Mouse (Mus musculus): ENCODE measurements around the gene Kif28. TPM values are rescaled to one million over a fixed set of nuclear protein-coding genes. Genes with fewer than 3 reads are reported as not detected.
"Not testable (repeated sequence)": the region's sequence is repeated elsewhere in the genome, so short reads cannot be mapped to it uniquely, and the experiment has no call there.

The Kif28 gene
- polyA plus RNA-seq, 1 experiment from 2014 or later, result not detected

DNA sequence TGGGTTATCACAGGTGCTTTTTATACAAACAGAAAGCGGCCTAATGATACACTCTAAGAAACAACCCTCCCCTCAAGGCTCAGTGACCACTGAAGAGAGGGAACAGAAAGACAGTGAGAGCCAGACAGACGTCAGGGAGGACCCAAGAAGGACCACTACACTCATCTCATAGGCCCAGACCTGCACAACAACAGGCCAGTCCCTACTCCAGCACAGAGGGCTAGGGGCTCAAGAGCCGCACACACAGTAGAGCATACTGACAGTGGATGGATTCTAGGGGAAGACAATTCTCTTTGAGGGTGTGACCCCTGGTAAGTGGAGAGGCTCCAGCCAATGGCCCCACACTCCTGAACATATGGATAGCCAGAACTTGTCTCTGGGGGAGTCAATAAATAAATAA is 8.6 kb downstream of the Kif28 start:
- ChIA-PET POLR2A (no interaction called here), CTCF (no interaction called here)
- no peaks in the 10 kb centered on the region for H3K27me3 ChIP-seq
- in situ Hi-C loops (cut with MboI; ENCODE audit: low pct_unique_long_range_greater_than_20kb), result loop anchor here (10.0 to 25.0 kb wide), 2 partner anchors 102 to 224 kb away; partner anchors contain the start of gene Smyd3
- DNase-seq (ENCODE audit: low read depth, low spot score), result no peak
- no peak for TF ChIP-seq CTCF (IDR thresholded peaks at IDR 0.05)
- ATAC-seq, result no peak

GRCm38 (mm10) chr1:179734500-179735474 is 10.3 kb downstream of the Kif28 start:
- no peak for DNase-seq (ENCODE audit: low read depth, low spot score)
- in situ Hi-C loops (cut with MboI; ENCODE audit: low pct_unique_long_range_greater_than_20kb), result loop anchor here (10.0 to 25.0 kb wide), 2 partner anchors 100 to 222 kb away; partner anchors contain the start of gene Smyd3
- peak; percentile 82 for TF ChIP-seq CTCF (IDR thresholded peaks at IDR 0.05)
- ChIA-PET CTCF (interaction anchor here (0.6 to 3.0 kb wide), 8 partner anchors 9 to 111 kb away, joined by 3 to 10 read pairs (median 3); partner anchors contain the start of gene Kif28), POLR2A (no interaction called here)
- H3K27me3 ChIP-seq, result no peaks in the 10 kb centered on the region
- no peak for ATAC-seq

- no peaks in the 10 kb centered on the region for H3K27me3 ChIP-seq
- in situ Hi-C loops (cut with MboI; ENCODE audit: low pct_unique_long_range_greater_than_20kb), result loop anchor here (10.0 to 25.0 kb wide), 2 partner anchors 97 to 219 kb away; partner anchors contain the start of gene Smyd3
- POLR2A ChIA-PET, result interaction anchor here (1.2 kb wide), 1 partner anchor 100 kb away, joined by 3 read pairs; no protein-coding TSS in a partner anchor
- DNase-seq (ENCODE audit: low read depth, low spot score), result no peak
- no peak for TF ChIP-seq CTCF (IDR thresholded peaks at IDR 0.05)
- CTCF ChIA-PET, result no interaction called here
- no peak for ATAC-seq
Observed at GRCm38 (mm10) chr1:179731391-179731790, 13.7 kb downstream of the Kif28 start.

GRCm38 (mm10) chr1:179728661-179729060 is 16.4 kb downstream of the Kif28 start:
- in situ Hi-C loops (cut with MboI; ENCODE audit: low pct_unique_long_range_greater_than_20kb), result loop anchor here (25.0 kb wide), 1 partner anchor 216 kb away; the partner anchor contains the start of gene Smyd3
- DNase-seq (ENCODE audit: low read depth, low spot score), result no peak
- ChIA-PET CTCF (interaction anchor here (1.0 to 1.4 kb wide), 2 partner anchors 15 to 105 kb away, joined by 3 to 4 read pairs; no protein-coding TSS in a partner anchor), POLR2A (no interaction called here)
- H3K27me3 ChIP-seq, result no peaks in the 10 kb centered on the region
- no peak for ATAC-seq
- TF ChIP-seq CTCF (IDR thresholded peaks at IDR 0.05), result peak; percentile 16

DNA sequence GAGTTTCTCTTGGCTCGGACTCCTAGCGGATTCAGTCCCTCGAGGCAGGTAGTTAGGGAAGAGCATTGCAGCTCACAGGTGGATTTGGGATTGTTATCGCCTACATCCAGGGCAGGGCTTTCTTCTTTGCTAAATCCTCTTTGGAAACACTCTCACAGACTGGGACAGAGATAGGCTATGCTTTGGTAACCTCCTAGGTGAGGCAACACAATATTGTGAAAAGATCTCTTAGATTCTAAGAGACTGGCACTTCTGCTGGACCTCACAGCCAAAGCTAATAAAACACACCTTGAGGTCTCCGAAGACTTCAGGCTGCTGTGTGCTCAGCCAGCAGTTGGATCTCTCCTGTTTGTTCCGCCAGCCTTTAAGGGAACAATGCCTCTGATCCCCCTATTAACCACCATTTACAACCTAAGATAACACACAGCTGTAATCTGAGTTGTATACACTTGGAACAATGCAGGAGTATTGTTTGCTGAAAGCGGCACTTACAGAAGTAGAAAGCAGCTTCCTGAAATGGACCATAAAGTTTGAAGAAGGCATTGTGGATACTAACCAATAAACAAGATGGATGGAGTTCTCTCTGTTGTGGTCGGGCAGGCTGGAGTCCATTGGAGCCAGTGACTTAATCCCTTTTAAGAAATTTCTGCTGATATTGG is 22.1 kb downstream of the Kif28 start:
- TF ChIP-seq CTCF (IDR thresholded peaks at IDR 0.05), result no peak
- no peak for ATAC-seq
- ChIA-PET POLR2A (no interaction called here), CTCF (interaction anchor here (0.9 to 1.2 kb wide), 2 partner anchors 9 to 13 kb away, joined by 3 read pairs; no protein-coding TSS in a partner anchor)
- in situ Hi-C loops (cut with MboI; ENCODE audit: low pct_unique_long_range_greater_than_20kb), result no loop called here
- peaks cover 8% of the 10 kb centered on the region for H3K27me3 ChIP-seq
- DNase-seq (ENCODE audit: low read depth, low spot score), result no peak

DNA sequence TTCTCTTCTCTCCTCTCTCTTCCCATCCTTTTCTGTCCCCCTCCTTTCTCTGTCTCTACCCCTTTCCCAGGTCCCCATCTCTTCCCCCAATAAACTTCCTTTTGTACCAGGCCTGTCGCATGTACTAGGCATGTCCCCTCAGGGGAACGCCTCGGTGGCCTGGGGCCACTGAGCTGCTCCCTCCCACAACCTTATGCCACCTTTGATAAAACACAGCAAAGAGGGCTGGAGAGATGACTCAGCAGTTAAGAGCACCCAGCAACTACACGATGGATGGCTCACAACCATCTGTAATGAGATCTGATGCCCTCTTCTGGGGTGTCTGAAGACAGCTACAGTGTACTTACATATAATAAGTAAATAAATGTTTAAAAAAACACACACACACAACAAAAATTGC is 29.3 kb downstream of the Kif28 start:
- peak; percentile 25 for TF ChIP-seq CTCF (IDR thresholded peaks at IDR 0.05)
- DNase-seq (ENCODE audit: low read depth, low spot score) (no peak), ATAC-seq (no peak)
- ChIA-PET POLR2A (no interaction called here), CTCF (interaction anchor here (1.0 kb wide), 1 partner anchor 84 kb away, joined by 4 read pairs; no protein-coding TSS in a partner anchor)
- H3K27me3 ChIP-seq, result peaks cover 4% of the 10 kb centered on the region
- in situ Hi-C loops (cut with MboI; ENCODE audit: low pct_unique_long_range_greater_than_20kb), result no loop called here

GRCm38 (mm10) chr1:179715289-179715688 is 29.8 kb downstream of the Kif28 start:
- POLR2A ChIA-PET; in situ Hi-C loops (cut with MboI; ENCODE audit: low pct_unique_long_range_greater_than_20kb); DNase-seq (ENCODE audit: low read depth, low spot score); CTCF ChIA-PET; H3K27me3 ChIP-seq; ATAC-seq: not testable (repeated sequence)

- POLR2A ChIA-PET, result no interaction called here
- no peaks in the 10 kb centered on the region for H3K27me3 ChIP-seq
- in situ Hi-C loops (cut with MboI; ENCODE audit: low pct_unique_long_range_greater_than_20kb), result no loop called here
- ATAC-seq (no peak), DNase-seq (ENCODE audit: low read depth, low spot score) (no peak)
- CTCF ChIA-PET, result interaction anchor here (1.0 to 1.1 kb wide), 2 partner anchors 10 to 15 kb away, joined by 3 read pairs; no protein-coding TSS in a partner anchor
- no peak for TF ChIP-seq CTCF (IDR thresholded peaks at IDR 0.05)
Observed at GRCm38 (mm10) chr1:179713367-179713766, 31.7 kb downstream of the Kif28 start.

GRCm38 (mm10) chr1:179712658-179713057 is 32.4 kb downstream of the Kif28 start:
- ATAC-seq, result no peak

DNA sequence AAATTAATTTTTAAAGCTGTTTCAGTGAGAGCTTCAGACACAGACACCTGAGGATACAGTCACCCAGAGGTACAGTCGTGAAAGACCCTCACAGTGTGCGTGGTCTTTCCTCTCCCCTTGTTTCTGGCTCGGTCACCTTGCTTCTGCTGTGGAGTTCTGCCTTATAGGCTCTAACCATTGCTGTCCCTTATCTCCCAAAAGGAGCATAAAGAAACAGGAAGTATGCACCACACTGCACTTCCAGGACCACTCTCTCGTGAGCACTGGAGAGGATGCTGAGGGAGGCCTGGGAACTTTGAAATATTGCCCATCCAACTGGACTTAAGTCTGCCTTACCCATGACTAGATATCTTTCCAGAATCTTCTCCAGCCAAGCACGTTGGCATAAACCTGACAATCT is 34.3 kb downstream of the Kif28 start:
- CTCF ChIA-PET, result no interaction called here
- in situ Hi-C loops (cut with MboI; ENCODE audit: low pct_unique_long_range_greater_than_20kb), result no loop called here
- ATAC-seq, result no peak
- POLR2A ChIA-PET, result no interaction called here
- TF ChIP-seq CTCF (IDR thresholded peaks at IDR 0.05), result no peak
- DNase-seq (ENCODE audit: low read depth, low spot score), result no peak
- H3K27me3 ChIP-seq, result no peaks in the 10 kb centered on the region

More at GRCm38 (mm10) chr1:179712658-179713057, 32.4 kb downstream of the Kif28 start:
- CTCF ChIA-PET, result no interaction called here
- in situ Hi-C loops (cut with MboI; ENCODE audit: low pct_unique_long_range_greater_than_20kb), result no loop called here
- no peaks in the 10 kb centered on the region for H3K27me3 ChIP-seq
- DNase-seq (ENCODE audit: low read depth, low spot score), result no peak
- POLR2A ChIA-PET, result no interaction called here
- TF ChIP-seq CTCF (IDR thresholded peaks at IDR 0.05), result no peak

Data from Patski (cell line).